Mouse (Mus musculus): ENCODE measurements around the gene Phox2b. TPM values are rescaled to one million over a fixed set of nuclear protein-coding genes. Genes with fewer than 3 reads are reported as not detected.

The Phox2b gene
- total and polyA plus RNA-seq, 3 experiments, result not detected

GRCm38 (mm10) chr5:67048003-67048402 is 51.1 kb downstream of the Phox2b start:
- H3K4me2 ChIP-seq (ENCODE audit: insufficient read depth, low read depth, poor library complexity, severe bottlenecking), result no peak overlapping the region
- no peak overlapping the region for H3K27ac ChIP-seq (ENCODE audit: insufficient read depth, low read depth)
- dilution Hi-C loops (cut with MboI; ENCODE audit: extremely low pct_ligation_motif_present, extremely low pct_unique_long_range_greater_than_20kb, low sequenced_read_pairs) (no loop called here), in situ Hi-C loops (cut with MboI; ENCODE audit: low pct_ligation_motif_present, low pct_unique_long_range_greater_than_20kb, low sequenced_read_pairs) (no loop called here)
- H3K9me3 ChIP-seq (replicated peaks; ENCODE audit: low read length), result no peaks in the 10 kb centered on the region
- H3K9ac ChIP-seq (ENCODE audit: insufficient read depth, low read depth), result no peak overlapping the region
- H3K79me2 ChIP-seq (replicated peaks; ENCODE audit: control insufficient read depth, extremely low read depth, insufficient read depth, poor library complexity, severe bottlenecking), result no peaks in the 10 kb centered on the region
- no peaks in the 10 kb centered on the region for H3K27me3 ChIP-seq (replicated peaks)
- H3K36me3 ChIP-seq (replicated peaks in 1 of 2; ENCODE audit: control insufficient read depth in 1 of 2, insufficient read depth in 1 of 2, low read length in 1 of 2), result no peaks in the 10 kb centered on the region
- no peak overlapping the region for H3K4me3 ChIP-seq (replicated peaks in 1 of 3; ENCODE audit: low read depth in 2 of 3, low read length in 2 of 3, poor library complexity in 1 of 3)
- peaks cover 3 to 13% of the 10 kb centered on the region in 2 experiments; a peak in 2 of 4 replicates for H3K4me1 ChIP-seq (ENCODE audit: control insufficient read depth in 1 of 2, insufficient read depth in 2 of 2)
- DNase-seq (ENCODE audit: extremely low read depth), result peak; percentile 72
- TF ChIP-seq ZC3H11A (IDR thresholded peaks at IDR 0.05; ENCODE audit: low read depth, low read length), result peak; percentile 51
- peak; percentile 63 to 87 for TF ChIP-seq CTCF (conservative IDR thresholded peaks at IDR 0.05 in 1 of 2, IDR thresholded peaks at IDR 0.05 in 1 of 2; ENCODE audit: low read depth in 2 of 2, low read length in 2 of 2)
- peak; percentile 87 for TF ChIP-seq RAD21 (IDR thresholded peaks at IDR 0.05; ENCODE audit: low read depth, low read length)
- TF ChIP-seq SMC3 (IDR thresholded peaks at IDR 0.05; ENCODE audit: low read depth, low read length), result peak; percentile 80
- no peak for TF ChIP-seq UBTF (IDR thresholded peaks at IDR 0.05; ENCODE audit: low read depth, low read length)
- no peak for TF ChIP-seq MYC (IDR thresholded peaks at IDR 0.05; ENCODE audit: low read depth, low read length)
- peak; percentile 67 for TF ChIP-seq MAZ (IDR thresholded peaks at IDR 0.05; ENCODE audit: low read depth, low read length)

Other genes with a start within 250 kb of the Phox2b start
- 70.4 and 95.5 TPM in 2 replicates for gene Tmem33, start 161.3 kb upstream of the Phox2b start, total RNA-seq (2012; rRNA removed)
- 147 and 159 TPM in 2 replicates for gene Tmem33, start 161.3 kb upstream of the Phox2b start, total RNA-seq (2014; rRNA removed)
- gene Tmem33, start 161.3 kb upstream of the Phox2b start, polyA plus RNA-seq (2012; ENCODE audit: insufficient read length, low read depth), result 134 and 137 TPM in 2 replicates
- 15.0 and 19.6 TPM in 2 replicates for gene Slc30a9, start 207.7 kb upstream of the Phox2b start, total RNA-seq (2012; rRNA removed)
- 41.2 and 42.6 TPM in 2 replicates for gene Slc30a9, start 207.7 kb upstream of the Phox2b start, total RNA-seq (2014; rRNA removed)
- gene Slc30a9, start 207.7 kb upstream of the Phox2b start, polyA plus RNA-seq (2012; ENCODE audit: insufficient read length, low read depth), result 35.6 TPM in 2 replicates

Data from CH12.LX (cell line).